Mouse (Mus musculus) layer of hippocampus, postnatal 25 days (tissue): ENCODE measurements around the gene Slc9a9. TPM values are rescaled to one million over a fixed set of nuclear protein-coding genes. Genes with fewer than 3 reads are reported as not detected.
A peak's percentile ranks its signal among the peaks of the same experiment; 100 is the strongest.

Source experiments
- DNase-seq, 2 experiments: peaks; one replicate each; pipeline ENCODE4 v3.0.0; 2022; ENCODE audit warnings: mixed read lengths in 2 of 2, low spot score in 1 of 2; ENCODE audit errors: extremely low spot score in 1 of 2
- total RNA-seq, 2 experiments: library from RNA; stranded (reverse); gene quantifications; 2 replicates each; pipeline ENCODE4 v1.2.3; 2021

The Slc9a9 gene
- total RNA-seq, 2 experiments from 2014 or later = 12.3 to 18.0 TPM

GRCm38 (mm10) chr9:94681095-94681487 lies 11.4 kb downstream of the Slc9a9 start:
- no peak for DNase-seq

GRCm38 (mm10) chr9:94682260-94682659 lies 12.6 kb downstream of the Slc9a9 start:
- no peak for DNase-seq

GRCm38 (mm10) chr9:94685640-94686039 lies 15.9 kb downstream of the Slc9a9 start:
- no peak for DNase-seq

DNA sequence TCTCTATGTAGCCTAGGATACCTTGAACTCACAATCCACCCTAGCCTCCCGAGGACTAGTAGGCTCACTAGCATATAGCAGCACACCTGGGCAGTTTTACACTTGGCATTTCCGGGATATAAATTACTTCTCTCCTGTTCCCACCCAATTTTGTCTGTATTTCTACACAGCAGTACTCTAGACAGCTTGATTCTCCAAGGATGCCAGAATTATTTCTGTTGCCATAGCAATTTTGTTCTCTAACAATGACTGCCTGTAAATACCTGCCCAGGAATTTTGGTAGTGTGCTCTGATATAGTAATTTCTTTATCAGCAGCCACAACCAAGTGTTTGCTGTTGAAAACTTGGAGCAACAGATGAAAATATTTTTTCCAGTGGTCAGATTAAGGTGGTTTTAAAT lies 16.7 kb downstream of the Slc9a9 start:
- no peak for DNase-seq

DNA sequence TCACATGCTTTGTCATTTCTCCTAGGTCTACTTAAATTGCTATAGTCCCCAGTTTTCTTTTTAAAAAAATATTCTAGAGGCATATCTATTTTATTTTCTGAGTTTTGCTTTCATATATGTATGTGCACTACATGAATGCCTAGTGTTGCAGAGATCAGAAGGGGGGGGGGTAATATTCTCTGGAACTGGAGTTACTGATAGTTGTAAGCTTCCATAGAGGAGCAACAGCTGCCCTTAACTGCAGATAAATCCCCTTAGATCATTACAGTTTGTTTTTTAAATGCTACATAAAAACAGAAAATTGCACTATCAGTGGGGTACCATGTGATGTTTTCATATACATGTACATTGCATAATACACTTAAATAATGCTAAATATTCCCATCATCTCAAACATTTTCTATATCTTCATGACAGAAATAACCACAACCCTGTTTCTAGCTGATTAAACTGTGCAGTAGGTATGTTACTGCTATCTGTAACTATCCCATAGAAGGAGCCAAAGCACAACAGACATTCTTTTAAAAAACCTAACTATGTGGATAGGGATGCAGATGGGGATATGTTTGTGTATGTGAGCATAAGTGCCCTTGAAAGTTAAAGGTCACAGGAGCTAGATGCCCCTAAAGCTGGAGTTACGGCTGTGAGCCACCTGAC lies 17.6 kb downstream of the Slc9a9 start:
- DNase-seq = no peak

DNA sequence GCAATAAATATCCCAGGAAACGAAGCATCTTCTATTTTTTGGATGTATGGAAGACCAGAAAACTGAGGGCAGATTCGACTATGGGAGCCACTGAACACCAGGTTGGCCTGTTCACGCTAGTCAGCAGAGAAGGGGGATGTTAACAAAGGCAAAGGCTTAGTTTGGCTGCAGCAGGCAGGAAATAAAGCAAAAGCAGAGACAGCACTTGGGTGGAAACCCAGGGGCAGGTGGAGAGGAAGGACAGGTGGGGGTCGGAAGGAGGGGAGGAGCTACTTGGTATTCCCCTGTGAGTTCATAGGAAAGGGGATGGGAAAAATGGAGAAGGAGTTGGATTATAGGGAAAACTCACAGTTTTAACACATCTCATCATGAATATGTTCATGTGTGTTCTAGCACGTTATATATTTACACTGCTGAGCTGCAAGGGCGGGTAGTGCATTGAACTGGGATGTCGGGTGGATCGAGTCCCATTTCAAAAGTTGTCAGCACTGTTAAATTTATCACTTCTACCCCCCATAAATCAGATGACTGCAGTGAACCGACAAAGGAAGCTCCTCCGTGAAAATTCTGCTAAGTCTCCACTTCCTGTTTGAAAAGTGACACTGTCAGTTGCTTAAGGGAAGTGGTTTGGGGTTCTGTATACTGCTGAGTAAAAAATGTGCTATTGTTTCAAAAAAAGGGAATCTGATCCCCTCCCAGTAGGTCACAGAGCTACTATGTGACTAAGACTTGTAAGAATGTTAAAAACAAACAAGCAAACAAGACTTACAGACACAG lies 21.8 kb downstream of the Slc9a9 start:
- DNase-seq = no peak

DNA sequence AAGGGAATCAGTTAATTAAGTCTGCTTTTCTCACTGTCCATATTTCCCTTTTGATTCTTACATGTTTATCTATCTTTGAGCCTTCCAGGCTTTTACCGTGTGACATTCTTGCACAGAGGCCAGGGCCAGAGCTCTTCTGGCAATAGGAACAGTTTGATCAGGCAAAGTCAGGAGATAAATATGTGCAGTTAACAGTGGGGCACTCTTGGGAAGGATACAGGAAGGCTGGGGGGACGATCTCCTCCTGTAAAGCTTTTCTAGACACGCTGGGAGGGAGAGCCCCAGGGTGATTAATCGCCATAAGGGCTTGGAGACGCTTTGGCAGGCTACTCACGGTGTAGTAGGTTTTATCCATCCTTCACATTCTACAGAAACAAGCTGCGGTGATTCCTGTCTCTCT lies 22.4 kb downstream of the Slc9a9 start:
- no peak for DNase-seq

GRCm38 (mm10) chr9:94694243-94694642 lies 24.5 kb downstream of the Slc9a9 start:
- DNase-seq = no peak

GRCm38 (mm10) chr9:94694983-94695382 lies 25.3 kb downstream of the Slc9a9 start:
- DNase-seq = no peak

DNA sequence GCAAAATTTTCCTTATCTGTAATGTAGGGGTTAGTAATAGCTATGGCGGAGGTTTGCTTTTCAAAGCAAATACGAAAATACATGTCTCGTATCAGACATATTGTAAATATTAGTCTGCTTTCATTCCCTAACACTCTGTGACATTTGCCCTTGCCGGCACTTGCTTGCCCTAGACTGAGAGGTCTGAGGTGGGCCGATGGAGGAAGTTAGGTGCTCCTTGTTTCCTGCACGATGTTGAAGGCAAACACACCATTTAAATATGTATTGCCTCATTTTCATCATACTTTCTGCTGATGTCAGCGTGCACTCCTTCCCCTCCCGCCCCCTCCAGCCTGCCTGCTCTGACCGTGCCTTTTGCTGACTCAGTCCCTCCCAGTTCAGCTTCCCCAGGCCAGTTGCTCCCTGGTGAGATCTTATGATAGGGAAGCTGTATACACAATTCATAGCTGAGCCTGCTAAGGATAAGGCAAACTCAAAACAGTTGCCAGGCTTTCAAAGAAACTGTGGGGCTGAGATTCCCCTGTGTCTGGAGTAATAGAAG lies 26.9 kb downstream of the Slc9a9 start:
- DNase-seq = no peak

DNA sequence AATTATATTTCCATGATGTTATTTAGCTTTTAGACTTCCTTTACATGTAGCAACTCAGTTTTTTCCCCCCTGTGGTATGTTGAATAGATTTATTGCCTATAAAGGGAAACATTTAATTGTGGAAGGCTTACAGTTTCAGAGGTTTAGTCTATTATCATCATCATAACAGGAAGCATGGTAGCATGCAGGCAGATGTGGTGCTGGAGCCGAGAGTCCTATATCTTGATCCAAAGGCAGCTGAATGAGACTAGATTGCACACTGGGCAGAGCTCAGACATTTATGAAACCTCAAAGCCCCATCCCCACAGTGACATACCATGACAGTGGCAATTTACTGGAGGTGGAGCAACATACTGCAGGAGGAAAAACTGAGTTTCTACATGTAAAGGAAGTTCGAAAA lies 28.5 kb downstream of the Slc9a9 start:
- no peak for DNase-seq

GRCm38 (mm10) chr9:94700549-94700948 lies 30.8 kb downstream of the Slc9a9 start:
- DNase-seq = peak in 1 of 2 experiments; percentile 51

DNA sequence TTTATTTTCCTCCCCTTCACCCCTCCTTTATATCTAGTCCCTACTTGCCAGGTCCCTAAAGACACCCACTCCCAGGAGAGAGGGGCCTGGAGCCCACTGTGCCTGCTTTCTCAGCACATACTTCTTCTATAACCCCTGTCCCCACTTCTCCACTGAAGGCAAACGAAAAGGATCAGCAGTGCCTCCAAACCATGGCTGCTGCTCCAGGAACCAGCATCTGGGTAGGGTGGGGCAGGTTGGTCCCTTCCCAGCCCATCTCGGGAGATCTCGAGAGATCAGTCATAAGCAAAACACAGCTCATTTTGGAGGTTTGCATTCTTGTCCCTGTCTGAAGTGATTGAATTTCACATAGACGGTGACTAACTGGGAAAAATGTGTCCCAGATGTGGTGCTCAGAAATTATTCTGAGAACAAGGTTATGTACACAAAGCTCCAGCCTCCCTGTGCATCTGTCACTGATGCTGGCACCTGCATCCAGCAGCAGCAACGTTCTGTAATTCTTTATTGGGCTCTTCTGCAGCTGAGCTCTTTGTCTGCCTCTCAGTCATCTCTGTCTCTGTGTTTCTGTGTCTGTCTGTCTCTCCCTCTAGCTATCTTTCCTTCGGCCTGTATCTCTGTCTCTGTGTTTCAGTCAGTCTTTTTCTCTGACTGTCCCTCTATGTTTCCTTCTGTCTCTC lies 31.6 kb downstream of the Slc9a9 start:
- no peak for DNase-seq

GRCm38 (mm10) chr9:94701965-94702634 lies 32.4 kb downstream of the Slc9a9 start:
- DNase-seq = no peak

GRCm38 (mm10) chr9:94704986-94705757 lies 35.5 kb downstream of the Slc9a9 start:
- DNase-seq = no peak

DNA sequence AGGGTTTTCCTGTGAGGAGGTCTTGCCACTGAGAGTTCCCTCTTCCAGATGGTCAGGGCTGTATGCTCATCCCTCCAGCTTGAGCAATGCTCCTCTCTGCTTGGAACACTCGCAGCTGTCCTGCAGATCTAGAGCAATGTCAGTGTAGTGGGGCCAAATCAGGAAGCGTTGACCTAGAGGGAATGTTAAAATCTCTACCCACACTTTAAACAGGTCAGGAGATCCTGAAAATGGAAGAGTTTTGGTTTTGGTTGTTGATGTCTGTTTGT lies 36.0 kb downstream of the Slc9a9 start:
- no peak for DNase-seq

DNA sequence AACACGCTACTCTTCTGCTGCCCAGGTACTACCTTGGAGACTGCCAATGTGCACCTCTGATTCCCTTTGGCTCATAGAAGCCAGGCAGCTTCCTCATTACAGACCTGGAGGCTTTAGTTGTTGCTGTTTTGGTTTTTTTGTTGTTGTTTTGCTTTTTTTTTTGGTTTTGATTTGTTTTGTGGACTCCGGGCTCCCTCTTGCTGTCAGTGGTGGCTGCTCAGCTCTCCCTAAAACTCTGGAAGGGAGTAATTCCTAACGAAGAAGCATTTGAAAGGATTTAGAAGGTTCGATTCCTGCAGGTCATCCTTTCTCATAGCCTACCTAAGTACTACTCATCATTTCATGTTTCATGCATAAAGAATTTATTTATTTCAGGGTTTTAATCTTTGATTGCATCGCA lies 42.4 kb downstream of the Slc9a9 start:
- DNase-seq = no peak

- DNase-seq = no peak
Measured at GRCm38 (mm10) chr9:94716695-94717094, 47.0 kb downstream of the Slc9a9 start.

DNA sequence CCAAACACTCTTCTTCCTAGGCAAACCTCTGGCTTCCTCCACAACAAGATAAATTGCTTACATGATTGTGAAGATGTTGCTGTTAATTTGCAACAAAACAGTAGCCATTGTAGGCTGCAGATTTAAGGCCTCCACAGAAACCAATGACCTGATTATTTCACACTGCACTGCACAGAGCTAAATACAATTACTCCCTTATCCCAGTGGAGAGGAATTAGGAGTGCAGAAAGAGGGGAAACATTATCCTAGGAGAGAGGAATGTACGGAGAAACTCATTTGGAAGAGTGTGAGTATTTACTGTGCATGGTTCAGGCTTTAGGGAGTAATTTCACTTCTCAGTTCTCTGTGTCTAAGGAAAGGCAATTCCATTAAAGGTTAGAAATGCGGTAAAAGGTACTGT lies 53.9 kb downstream of the Slc9a9 start:
- DNase-seq = no peak

DNA sequence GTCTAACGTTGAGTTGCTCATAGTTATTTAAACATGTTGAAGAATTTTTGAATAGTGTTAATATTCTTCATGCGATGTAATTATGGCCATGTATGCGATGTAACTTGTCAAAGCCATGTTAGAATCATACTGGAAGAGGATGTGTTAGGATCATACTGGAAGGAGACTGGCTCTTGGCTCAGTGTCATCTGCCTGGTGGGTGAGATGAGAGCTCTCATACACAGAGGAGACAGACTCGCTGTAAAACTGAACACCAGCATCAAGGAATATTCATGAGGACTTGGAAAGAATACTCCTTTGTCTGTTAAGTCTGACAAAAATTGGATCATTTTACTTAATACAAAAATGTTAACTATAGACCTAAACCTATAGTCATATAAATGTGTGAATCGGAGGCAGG lies 55.4 kb downstream of the Slc9a9 start:
- no peak for DNase-seq
